Mouse (Mus musculus) brain, embryonic 14.5 days (tissue): ENCODE data around the gene Dnah3.

Experiments
- CTCF ChIP-seq: fragments of 200-500 bp; IDR thresholded peaks from 2 replicates; pipeline ENCODE4 v1.5.1; 2012; ENCODE audit warnings: inconsistent platforms, mild to moderate bottlenecking, moderate library complexity, borderline replicate concordance; ENCODE audit not compliant: insufficient read depth, insufficient read length; ENCODE audit errors: extremely low read depth
- POLR2A ChIP-seq: fragments of 200-500 bp; IDR thresholded peaks from 2 replicates; pipeline ENCODE4 v1.6.1; 2012; ENCODE audit warnings: mild to moderate bottlenecking, inconsistent platforms, borderline replicate concordance; ENCODE audit not compliant: poor library complexity, insufficient read depth, insufficient read length, severe bottlenecking; ENCODE audit errors: extremely low read depth

- TF ChIP-seq CTCF, result no peak
- TF ChIP-seq POLR2A, result no peak
Measured at GRCm38 (mm10) chr7:119976256-119976655, 118.8 kb downstream of the Dnah3 start.
